Mouse (Mus musculus) CH12.LX (cell line): ENCODE data around the gene Kcnn4. TPM values are rescaled to one million over a fixed set of nuclear protein-coding genes. Genes with fewer than 3 reads are reported as not detected.

Experiments used
- DNase-seq: peaks from one replicate; pipeline ENCODE4 v3.0.0-alpha.2; 2013; ENCODE audit errors: extremely low read depth
- H3K27ac ChIP-seq: 2 replicates; pipeline ENCODE4 v1.5.1; 2012; ENCODE audit warnings: low read depth, mild to moderate bottlenecking, control low read depth, moderate library complexity; ENCODE audit not compliant: insufficient read depth
- H3K27me3 ChIP-seq: replicated peaks from 2 replicates; pipeline ENCODE3; 2012; ENCODE audit warnings: inconsistent platforms
- H3K36me3 ChIP-seq, 2 experiments: replicated peaks in 1 of 2; 2 replicates each; pipeline versions ENCODE3 to v1.6.1; 2012; ENCODE audit warnings: inconsistent platforms in 1 of 2, low read length in 1 of 2, mild to moderate bottlenecking in 1 of 2, mixed read lengths in 1 of 2, moderate library complexity in 1 of 2; ENCODE audit not compliant: control insufficient read depth in 1 of 2, insufficient read depth in 1 of 2
- H3K4me1 ChIP-seq, 2 experiments: 2 replicates each; pipeline ENCODE4 v1.6.1; 2012; ENCODE audit warnings: inconsistent platforms in 1 of 2, moderate library complexity in 1 of 2; ENCODE audit not compliant: insufficient read depth in 2 of 2, control insufficient read depth in 1 of 2
- H3K4me2 ChIP-seq: 2 replicates; pipeline ENCODE4 v1.6.1; 2012; ENCODE audit warnings: low read depth, mild to moderate bottlenecking, control low read depth; ENCODE audit not compliant: poor library complexity, insufficient read depth, severe bottlenecking
- H3K4me3 ChIP-seq, 3 experiments: fragments of 150-350 bp in 1 of 3; sonication (generic) in 1 of 3; replicated peaks in 1 of 3; 2 replicates each; pipeline versions ENCODE3 to v1.5.1; 2011 to 2012; ENCODE audit warnings: low read depth in 2 of 3, low read length in 2 of 3, mild to moderate bottlenecking in 2 of 3, moderate library complexity in 2 of 3, control low read depth in 1 of 3, improper control_type of control experiment in 1 of 3, inconsistent platforms in 1 of 3, mixed read lengths in 1 of 3; ENCODE audit not compliant: poor library complexity in 1 of 3
- H3K79me2 ChIP-seq: replicated peaks from 2 replicates; pipeline ENCODE4 v1.6.1; 2012; ENCODE audit warnings: mild to moderate bottlenecking, moderate library complexity; ENCODE audit not compliant: control insufficient read depth, poor library complexity, insufficient read depth, severe bottlenecking; ENCODE audit errors: extremely low read depth
- H3K9ac ChIP-seq: 2 replicates; pipeline ENCODE4 v1.6.1; 2012; ENCODE audit warnings: low read depth, mild to moderate bottlenecking, control low read depth, moderate library complexity; ENCODE audit not compliant: insufficient read depth
- H3K9me3 ChIP-seq: replicated peaks from 2 replicates; pipeline ENCODE3; 2012; ENCODE audit warnings: low read length, inconsistent platforms, mixed read lengths
- BHLHE40 ChIP-seq: IDR thresholded peaks from 2 replicates; pipeline ENCODE4 v1.6.1; 2011; ENCODE audit warnings: mild to moderate bottlenecking, low read depth, low read length, improper control_type of control experiment
- CHD1 ChIP-seq: IDR thresholded peaks from 2 replicates; pipeline ENCODE4 v1.6.1; 2012; ENCODE audit warnings: low read depth, low read length, improper control_type of control experiment, inconsistent platforms
- CHD2 ChIP-seq: IDR thresholded peaks from 2 replicates; pipeline ENCODE4 v1.6.1; 2011; ENCODE audit warnings: low read length, improper control_type of control experiment
- CTCF ChIP-seq, 2 experiments: IDR thresholded peaks in 1 of 2; conservative IDR thresholded peaks in 1 of 2; 2 replicates each; pipeline ENCODE4 v1.5.1; 2011 to 2012; ENCODE audit warnings: low read depth in 2 of 2, low read length in 2 of 2, improper control_type of control experiment in 1 of 2, inconsistent platforms in 1 of 2, mild to moderate bottlenecking in 1 of 2, moderate library complexity in 1 of 2
- E2F4 ChIP-seq: IDR thresholded peaks from 2 replicates; pipeline ENCODE4 v1.6.1; 2011; ENCODE audit warnings: low read depth, low read length, improper control_type of control experiment; ENCODE audit not compliant: insufficient replicate concordance
- ELF1 ChIP-seq: IDR thresholded peaks from 2 replicates; pipeline ENCODE4 v1.6.1; 2014; ENCODE audit warnings: low read depth, mild to moderate bottlenecking, inconsistent platforms, low read length, improper control_type of control experiment
- EP300 ChIP-seq: IDR thresholded peaks from 2 replicates; pipeline ENCODE4 v1.6.1; 2011; ENCODE audit warnings: low read length, improper control_type of control experiment
- ETS1 ChIP-seq: conservative IDR thresholded peaks from 2 replicates; pipeline ENCODE4 v1.6.1; 2012; ENCODE audit warnings: low read depth, mild to moderate bottlenecking, inconsistent platforms, low read length, improper control_type of control experiment, moderate library complexity
- GABPA ChIP-seq: IDR thresholded peaks from 2 replicates; pipeline ENCODE4 v1.6.1; 2012; ENCODE audit warnings: low read depth, low read length, improper control_type of control experiment, inconsistent platforms; ENCODE audit not compliant: insufficient replicate concordance
- HCFC1 ChIP-seq: IDR thresholded peaks from 2 replicates; pipeline ENCODE4 v1.6.1; 2012; ENCODE audit warnings: low read depth, mild to moderate bottlenecking, inconsistent platforms, low read length, improper control_type of control experiment
- IRF4 ChIP-seq: IDR thresholded peaks from 2 replicates; pipeline ENCODE4 v1.6.1; 2014; ENCODE audit warnings: low read depth, mild to moderate bottlenecking, inconsistent platforms, low read length, improper control_type of control experiment
- JUN ChIP-seq: IDR thresholded peaks from 2 replicates; pipeline ENCODE4 v1.6.1; 2011; ENCODE audit warnings: low read depth, mild to moderate bottlenecking, low read length, improper control_type of control experiment, moderate library complexity; ENCODE audit not compliant: insufficient read depth
- JUND ChIP-seq: conservative IDR thresholded peaks from 2 replicates; pipeline ENCODE4 v1.6.1; 2011; ENCODE audit warnings: low read depth, low read length, improper control_type of control experiment
- KAT2A ChIP-seq: IDR thresholded peaks from 2 replicates; pipeline ENCODE4 v1.6.1; 2012; ENCODE audit warnings: low read length, improper control_type of control experiment, inconsistent platforms; ENCODE audit not compliant: insufficient replicate concordance
- MAFK ChIP-seq: IDR thresholded peaks from 2 replicates; pipeline ENCODE4 v1.6.1; 2011; ENCODE audit warnings: low read length, improper control_type of control experiment; ENCODE audit not compliant: insufficient replicate concordance
- MAX ChIP-seq: IDR thresholded peaks from 2 replicates; pipeline ENCODE4 v1.6.1; 2011; ENCODE audit warnings: low read length, improper control_type of control experiment
- MAZ ChIP-seq: IDR thresholded peaks from 2 replicates; pipeline ENCODE4 v1.6.1; 2012; ENCODE audit warnings: low read depth, mild to moderate bottlenecking, inconsistent platforms, low read length, improper control_type of control experiment, moderate library complexity
- MEF2A ChIP-seq: IDR thresholded peaks from 2 replicates; pipeline ENCODE4 v1.6.1; 2014; ENCODE audit warnings: low read depth, mild to moderate bottlenecking, inconsistent platforms, low read length, improper control_type of control experiment, borderline replicate concordance
- MXI1 ChIP-seq: IDR thresholded peaks from 2 replicates; pipeline ENCODE4 v1.6.1; 2011; ENCODE audit warnings: mild to moderate bottlenecking, low read depth, low read length, improper control_type of control experiment
- MYC ChIP-seq: IDR thresholded peaks from 2 replicates; pipeline ENCODE4 v1.6.1; 2011; ENCODE audit warnings: low read depth, mild to moderate bottlenecking, improper control_type of control experiment, low read length
- NELFE ChIP-seq: IDR thresholded peaks from 2 replicates; pipeline ENCODE4 v1.6.1; 2011; ENCODE audit warnings: low read depth, low read length, improper control_type of control experiment
- NRF1 ChIP-seq: IDR thresholded peaks from 2 replicates; pipeline ENCODE4 v1.6.1; 2014; ENCODE audit warnings: low read depth, mild to moderate bottlenecking, inconsistent platforms, low read length, improper control_type of control experiment, moderate library complexity
- PAX5 ChIP-seq: IDR thresholded peaks from 2 replicates; pipeline ENCODE4 v1.6.1; 2012; ENCODE audit warnings: low read length, inconsistent platforms, mixed read lengths
- POLR2A ChIP-seq: IDR thresholded peaks from 2 replicates; pipeline ENCODE4 v1.6.1; 2011; ENCODE audit warnings: low read depth, mild to moderate bottlenecking, improper control_type of control experiment, low read length
- POLR2AphosphoS2 ChIP-seq: IDR thresholded peaks from 2 replicates; pipeline ENCODE4 v1.6.1; 2011; ENCODE audit warnings: low read depth, low read length, improper control_type of control experiment
- RAD21 ChIP-seq: IDR thresholded peaks from 2 replicates; pipeline ENCODE4 v1.6.1; 2011; ENCODE audit warnings: low read depth, mild to moderate bottlenecking, low read length, improper control_type of control experiment, moderate library complexity
- RCOR1 ChIP-seq: conservative IDR thresholded peaks from 2 replicates; pipeline ENCODE4 v1.6.1; 2012; ENCODE audit warnings: low read depth, mild to moderate bottlenecking, inconsistent platforms, low read length, improper control_type of control experiment
- SIN3A ChIP-seq: IDR thresholded peaks from 2 replicates; pipeline ENCODE4 v1.6.1; 2012; ENCODE audit warnings: low read length, improper control_type of control experiment, inconsistent platforms
- SMC3 ChIP-seq: IDR thresholded peaks from 2 replicates; pipeline ENCODE4 v1.6.1; 2011; ENCODE audit warnings: low read depth, low read length, improper control_type of control experiment
- TBP ChIP-seq: conservative IDR thresholded peaks from 2 replicates; pipeline ENCODE4 v1.6.1; 2011; ENCODE audit warnings: low read depth, low read length, improper control_type of control experiment
- TCF12 ChIP-seq: IDR thresholded peaks from 2 replicates; pipeline ENCODE4 v1.6.1; 2014; ENCODE audit warnings: low read depth, mild to moderate bottlenecking, inconsistent platforms, low read length, improper control_type of control experiment
- UBTF ChIP-seq: IDR thresholded peaks from 2 replicates; pipeline ENCODE4 v1.6.1; 2012; ENCODE audit warnings: low read depth, mild to moderate bottlenecking, inconsistent platforms, low read length, improper control_type of control experiment, moderate library complexity
- USF1 ChIP-seq: IDR thresholded peaks from 2 replicates; pipeline ENCODE4 v1.6.1; 2014; ENCODE audit warnings: low read depth, mild to moderate bottlenecking, inconsistent platforms, low read length, improper control_type of control experiment
- USF2 ChIP-seq: conservative IDR thresholded peaks from 2 replicates; pipeline ENCODE4 v1.6.1; 2011; ENCODE audit warnings: low read depth, low read length, improper control_type of control experiment
- ZC3H11A ChIP-seq: IDR thresholded peaks from 2 replicates; pipeline ENCODE4 v1.6.1; 2012; ENCODE audit warnings: low read depth, mild to moderate bottlenecking, inconsistent platforms, low read length, improper control_type of control experiment
- ZKSCAN1 ChIP-seq: IDR thresholded peaks from 2 replicates; pipeline ENCODE4 v1.6.1; 2012; ENCODE audit warnings: low read depth, inconsistent platforms, low read length, improper control_type of control experiment, borderline replicate concordance
- ZMIZ1 ChIP-seq: IDR thresholded peaks from 2 replicates; pipeline ENCODE4 v1.6.1; 2012; ENCODE audit warnings: low read depth, mild to moderate bottlenecking, inconsistent platforms, low read length, improper control_type of control experiment
- ZNF384 ChIP-seq: IDR thresholded peaks from 2 replicates; pipeline ENCODE4 v1.6.1; 2012; ENCODE audit warnings: low read depth, low read length, improper control_type of control experiment, inconsistent platforms
- dilution Hi-C: fragments of 300-500 bp; cut with MboI; formaldehyde crosslinking; loops from 2 replicates; pipeline ENCODE4 v1.14.3; 2020; ENCODE audit warnings: low sequenced_read_pairs; ENCODE audit not compliant: extremely low pct_unique_long_range_greater_than_20kb, extremely low pct_ligation_motif_present
- in situ Hi-C: fragments of 300-500 bp; cut with MboI; formaldehyde crosslinking; loops from 3 replicates; pipeline ENCODE4 v1.14.3; 2019; ENCODE audit warnings: low sequenced_read_pairs, low pct_ligation_motif_present, low pct_unique_long_range_greater_than_20kb, mixed read lengths
- polyA plus RNA-seq: library from polyadenylated mRNA; unstranded; fragments of >175 nt; gene quantifications from 2 replicates; pipeline ENCODE4 v1.2.1, GENCODE M21; 2012; ENCODE audit warnings: low read depth; ENCODE audit not compliant: insufficient read length
- total RNA-seq, 2 experiments: library from RNA; depleted of rRNA; stranded (reverse); fragments of 300-350 nt in 1 of 2; fragments of >200 nt in 1 of 2; gene quantifications; 2 replicates each; pipeline ENCODE4 v1.2.3; 2012 to 2014

The Kcnn4 gene
- total and polyA plus RNA-seq, 3 experiments, result 8.2 to 12.9 (median 10.5) TPM

GRCm38 (mm10) chr7:24382730-24383372, 12.8 kb downstream of the Kcnn4 start:
- no peak overlapping the region for H3K4me3 ChIP-seq
- H3K27me3 ChIP-seq, result no peaks in the 10 kb centered on the region
- no peaks in the 10 kb centered on the region for H3K9me3 ChIP-seq
- H3K9ac ChIP-seq, result no peak overlapping the region
- no peak overlapping the region; the same call in 1 of the 2 replicates for H3K4me2 ChIP-seq
- H3K79me2 ChIP-seq, result no peaks in the 10 kb centered on the region
- dilution Hi-C loops (no loop called here), in situ Hi-C loops (loop anchor here (25.0 kb wide), 1 partner anchor 421 kb away; the partner anchor contains the start of genes Vmn1r180 and Vmn1r181)
- peaks cover 28 to 73% of the 10 kb centered on the region in 2 experiments for H3K4me1 ChIP-seq
- TF ChIP-seq JUN (no peak), MAZ (no peak), USF2 (no peak), CTCF (conservative IDR thresholded peaks at IDR 0.05 in 1 of 2, IDR thresholded peaks at IDR 0.05 in 1 of 2; ENCODE audit: low read depth in 2 of 2, low read length in 2 of 2) (no peak), ETS1 (0 out of 2 replicates have a peak, but pooled peaks have one; percentile 14), POLR2A (no peak), ZMIZ1 (no peak), MAFK (no peak), USF1 (no peak), SIN3A (no peak), EP300 (peak; percentile 46; the same call in 1 of the 2 replicates), E2F4 (no peak), ZC3H11A (no peak), KAT2A (no peak), ELF1 (no peak), MXI1 (no peak), ZKSCAN1 (no peak), MAX (no peak), NRF1 (no peak), GABPA (no peak), JUND (0 out of 2 replicates have a peak, but pooled peaks have one; percentile 22), IRF4 (peak; percentile 15; the same call in 1 of the 2 replicates), UBTF (no peak), TBP (no peak), CHD2 (no peak), PAX5 (no peak), CHD1 (no peak), NELFE (no peak), MEF2A (no peak), POLR2AphosphoS2 (no peak), SMC3 (no peak), MYC (no peak), RAD21 (no peak), BHLHE40 (no peak), TCF12 (peak; percentile 51; the same call in 1 of the 2 replicates), HCFC1 (no peak), RCOR1 (no peak), ZNF384 (peak; percentile 92)
- H3K27ac ChIP-seq, result no peak overlapping the region
- no peak for DNase-seq
- H3K36me3 ChIP-seq, result peaks cover 0 to 25% of the 10 kb centered on the region in 2 experiments
